Mouse (Mus musculus) E14TG2a.4 (cell line): ENCODE results near the gene Parp12.

Source experiments
- CTCF ChIP-seq: conservative IDR thresholded peaks from 2 replicates; pipeline ENCODE4 v1.5.1; 2014; ENCODE audit warnings: low read length
- NANOG ChIP-seq: IDR thresholded peaks from 2 replicates; pipeline ENCODE4 v1.6.1; 2014; ENCODE audit warnings: borderline replicate concordance, low read length, mixed read lengths
- POU5F1 ChIP-seq: IDR thresholded peaks from 2 replicates; pipeline ENCODE4 v1.6.1; 2014; ENCODE audit warnings: low read length, borderline replicate concordance

DNA sequence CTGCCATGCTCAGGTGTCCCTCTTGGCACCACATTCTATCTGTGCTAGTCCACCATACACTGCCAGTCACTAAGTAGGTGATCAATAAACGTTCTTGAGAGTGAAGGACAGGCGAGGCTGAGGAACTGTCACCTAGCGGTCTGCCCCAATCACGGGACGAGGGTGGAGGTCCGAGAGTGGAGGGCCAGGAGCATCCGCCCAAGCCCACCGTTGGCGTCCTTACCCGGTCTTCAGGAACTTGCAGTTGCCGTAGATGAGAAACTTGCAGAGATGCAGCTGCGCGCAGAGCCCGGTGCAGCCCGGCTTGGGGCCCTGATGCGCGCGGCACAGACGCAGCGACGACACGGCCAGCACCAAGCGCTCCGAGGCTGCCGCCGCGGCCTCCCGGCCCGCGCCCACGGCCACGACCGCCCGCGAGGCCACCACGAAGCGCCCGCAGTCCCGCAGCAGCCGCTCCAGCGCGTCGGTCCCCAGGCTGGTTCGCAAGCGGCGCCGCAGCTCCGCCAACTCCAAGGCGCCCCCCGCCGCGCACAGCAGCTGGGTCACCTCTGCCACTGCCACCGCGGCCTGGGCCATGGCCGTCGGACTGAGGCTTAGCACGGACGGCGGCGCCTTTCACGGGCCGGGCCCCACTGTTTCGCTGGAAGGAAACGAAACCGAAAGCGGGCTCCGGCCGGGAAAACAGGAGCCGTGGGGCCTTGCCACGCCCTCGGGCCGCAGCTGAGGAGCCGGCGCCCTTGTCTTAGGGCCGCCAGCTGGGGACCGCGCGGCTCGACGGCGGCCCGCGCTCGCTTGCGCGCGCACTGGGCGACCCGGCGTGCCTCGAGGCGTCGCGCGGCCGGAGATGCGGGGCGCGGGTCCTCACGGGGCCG is at the start of gene Parp12:
- TF ChIP-seq POU5F1 (no peak), CTCF (no peak), NANOG (no peak)
